Mouse (Mus musculus): ENCODE results near the gene Stim1. TPM values are rescaled to one million over a fixed set of nuclear protein-coding genes. Genes with fewer than 3 reads are reported as not detected.

The Stim1 gene
- total RNA-seq, 2 experiments from 2014 or later, result 68.2 to 74.1 TPM

Other genes starting within 250 kb of the Stim1 start
- gene Il18bp, start 249.1 kb upstream of the Stim1 start, total RNA-seq (2021), result 10 to 100 TPM; 11.5 to 11.6 TPM
- gene Rnf121, start 202.3 kb upstream of the Stim1 start, total RNA-seq (2021), result 10 to 100 TPM; 31.9 to 33.3 TPM
- 10 to 100 TPM; 24.0 to 24.4 TPM for gene Xndc1, start 202.3 kb upstream of the Stim1 start, total RNA-seq (2021)
- 1 to 10 TPM; 2.1 to 2.4 TPM for gene Xntrpc, start 202.1 kb upstream of the Stim1 start, total RNA-seq (2021)
- under 1 TPM; 0.17 to 0.28 TPM for gene Trpc2, start 184.7 kb upstream of the Stim1 start, total RNA-seq (2021)
- gene Art1, start 166.1 kb upstream of the Stim1 start, total RNA-seq (2021), result 1 to 10 TPM; 2.0 to 7.7 TPM
- gene Art5, start 158.3 kb upstream of the Stim1 start, total RNA-seq (2021), result under 1 TPM; 0.45 to 0.93 TPM
- gene Chrna10, start 151.0 kb upstream of the Stim1 start, total RNA-seq (2021), result not detected
- 10 to 100 TPM; 61.4 to 67.3 TPM for gene Nup98, start 57.6 kb upstream of the Stim1 start, total RNA-seq (2021)
- 100 to 1,000 TPM; 130 TPM for gene Pgap2, start 57.6 kb upstream of the Stim1 start, total RNA-seq (2021)
- gene Rhog, start 11.8 kb upstream of the Stim1 start, total RNA-seq (2021), result 10 to 100 TPM; 57.3 to 57.5 TPM
- 10 to 100 TPM; 72.0 to 73.4 TPM for gene Rrm1, start 173.9 kb downstream of the Stim1 start, total RNA-seq (2021)
- not detected for gene Olfr543, start 213.9 kb downstream of the Stim1 start, total RNA-seq (2021)
- not detected for gene Olfr544, start 220.5 kb downstream of the Stim1 start, total RNA-seq (2021)
- not detected for gene Olfr545, start 231.8 kb downstream of the Stim1 start, total RNA-seq (2021)

Data from adrenal gland, postnatal 4 days (tissue).